Mouse (Mus musculus): ENCODE data around the gene Iqschfp.
"Not testable (repeated sequence)": the region's sequence is repeated elsewhere in the genome, so short reads cannot be mapped to it uniquely, and the experiment has no call there.

The Iqschfp gene

DNA sequence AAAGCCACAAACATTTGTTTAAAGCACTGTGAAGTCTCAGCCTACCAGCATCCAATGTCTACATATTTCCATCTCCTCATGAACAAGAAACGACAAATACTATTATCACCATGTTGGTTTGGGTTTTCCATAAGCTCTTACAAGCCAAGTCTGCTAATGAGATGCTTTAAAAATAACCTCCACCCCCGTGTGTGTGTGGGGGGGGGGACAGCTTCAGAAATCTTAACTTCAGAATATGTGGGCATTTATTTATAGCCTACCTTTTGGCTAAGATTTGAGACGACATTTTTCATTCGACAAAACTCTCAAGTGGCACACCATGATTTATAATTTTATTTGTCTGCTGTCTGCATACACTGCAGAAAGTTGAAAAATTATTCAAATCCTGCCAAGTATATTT lies 185.4 kb downstream of the Iqschfp start:
- no peak for DNase-seq

DNA sequence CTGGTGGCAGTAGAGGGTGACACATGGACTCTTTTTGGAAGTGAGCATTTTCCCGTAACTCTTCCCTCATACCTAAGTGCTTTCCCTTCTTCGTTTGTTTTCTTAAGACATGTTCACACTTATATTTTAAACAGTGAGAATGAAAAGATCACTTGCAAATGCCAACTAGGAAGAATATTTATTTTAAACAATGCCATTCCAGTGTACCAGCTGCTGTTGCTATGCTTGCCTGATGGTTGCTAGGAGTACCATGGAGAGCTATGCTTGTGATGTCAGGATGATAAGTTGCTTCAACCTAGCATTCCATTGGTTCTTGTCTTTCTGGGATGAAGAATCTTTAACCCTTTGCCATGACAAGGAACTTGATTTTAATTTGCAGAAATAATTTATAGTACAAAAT lies 193.0 kb downstream of the Iqschfp start:
- DNase-seq, result no peak

DNA sequence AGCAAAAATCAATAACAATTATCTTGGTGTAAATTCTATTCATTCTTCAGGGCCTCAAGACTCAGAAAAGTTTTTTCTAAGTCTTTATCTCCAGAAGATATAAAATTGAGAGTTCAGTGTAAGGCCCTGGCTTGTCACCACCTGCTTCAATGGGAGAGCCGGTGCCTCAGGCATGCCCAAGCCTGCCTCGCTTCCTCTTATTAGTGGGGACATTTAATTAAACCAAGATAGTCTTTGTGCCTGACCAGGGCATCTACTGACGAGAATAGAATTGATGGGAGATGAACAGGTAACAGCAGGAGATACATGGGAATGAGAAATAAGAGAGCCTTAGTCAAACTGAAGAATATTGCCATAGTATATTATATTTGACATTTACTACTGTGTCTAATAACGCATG lies 200.1 kb downstream of the Iqschfp start:
- DNase-seq, result no peak

DNA sequence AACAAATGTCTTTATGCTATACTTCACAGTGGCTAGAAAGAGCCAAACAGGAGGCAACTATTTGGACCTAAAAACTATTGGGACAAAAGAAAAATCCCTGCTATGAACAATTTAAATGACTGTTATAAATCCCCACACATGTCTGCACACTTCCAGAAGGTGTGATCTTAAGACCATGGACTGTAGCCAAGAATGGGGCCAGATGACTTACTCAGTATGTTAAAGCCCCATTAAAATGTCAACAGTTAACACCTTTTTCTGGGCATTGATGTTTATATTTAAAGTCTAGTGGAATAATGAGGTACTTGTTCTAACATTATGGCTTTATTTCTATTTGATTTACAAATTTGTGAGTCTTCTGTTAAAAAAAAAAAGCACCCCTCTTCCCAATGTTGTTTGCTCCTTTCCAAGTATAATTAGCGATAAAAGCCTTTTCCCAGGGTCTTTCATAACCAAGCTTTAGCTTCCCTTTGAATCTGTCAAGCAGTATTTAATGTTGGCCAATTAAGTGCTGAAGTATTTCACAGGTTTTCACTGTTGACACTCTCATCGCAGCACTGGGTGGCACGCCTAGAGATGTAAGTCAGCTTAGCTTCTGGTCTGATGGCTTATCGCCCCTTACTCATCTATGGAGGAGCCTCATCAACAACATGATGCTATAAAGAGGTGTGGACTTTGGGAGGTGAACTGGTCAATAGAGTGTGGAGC lies 204.8 kb downstream of the Iqschfp start:
- peak; percentile 7 for DNase-seq

DNA sequence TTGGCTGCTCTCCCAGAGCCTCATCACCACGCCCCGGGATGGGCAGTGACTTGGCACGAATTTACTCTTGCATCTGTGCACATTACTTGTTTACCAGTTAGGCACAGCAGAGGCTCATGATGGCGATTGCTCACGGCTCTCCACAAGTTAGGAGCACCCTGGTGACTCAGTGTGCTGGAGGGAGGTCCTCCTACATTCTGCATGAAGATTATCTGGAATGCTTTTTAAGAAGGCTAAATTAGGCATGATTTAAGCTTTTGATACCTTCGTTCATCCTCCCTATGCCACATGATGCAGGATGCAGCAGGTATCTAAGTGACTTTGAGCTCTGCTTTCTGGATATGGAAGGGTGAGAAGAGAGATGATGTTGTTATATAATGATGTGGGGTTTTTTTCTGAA lies 207.5 kb downstream of the Iqschfp start:
- not testable (repeated sequence) for DNase-seq

DNA sequence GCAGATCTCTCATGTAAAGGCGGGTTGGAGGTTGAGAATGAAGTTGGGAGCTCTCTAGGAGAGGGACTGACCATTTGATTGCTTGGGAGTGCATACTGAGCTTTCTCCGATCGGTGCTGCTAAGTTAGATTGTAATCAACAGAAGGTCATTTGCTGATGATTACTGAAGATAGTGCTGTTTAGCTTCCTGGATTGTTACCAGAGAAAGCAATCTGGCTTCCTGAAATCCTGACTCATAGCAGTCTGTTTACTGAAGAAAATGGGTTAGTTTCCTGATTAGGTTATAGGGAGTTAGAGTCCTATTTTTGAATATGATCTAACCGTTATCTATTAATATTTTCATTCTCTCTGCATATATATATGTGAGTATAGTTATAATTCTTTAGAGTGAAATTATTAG lies 209.3 kb downstream of the Iqschfp start:
- DNase-seq, result no peak

DNA sequence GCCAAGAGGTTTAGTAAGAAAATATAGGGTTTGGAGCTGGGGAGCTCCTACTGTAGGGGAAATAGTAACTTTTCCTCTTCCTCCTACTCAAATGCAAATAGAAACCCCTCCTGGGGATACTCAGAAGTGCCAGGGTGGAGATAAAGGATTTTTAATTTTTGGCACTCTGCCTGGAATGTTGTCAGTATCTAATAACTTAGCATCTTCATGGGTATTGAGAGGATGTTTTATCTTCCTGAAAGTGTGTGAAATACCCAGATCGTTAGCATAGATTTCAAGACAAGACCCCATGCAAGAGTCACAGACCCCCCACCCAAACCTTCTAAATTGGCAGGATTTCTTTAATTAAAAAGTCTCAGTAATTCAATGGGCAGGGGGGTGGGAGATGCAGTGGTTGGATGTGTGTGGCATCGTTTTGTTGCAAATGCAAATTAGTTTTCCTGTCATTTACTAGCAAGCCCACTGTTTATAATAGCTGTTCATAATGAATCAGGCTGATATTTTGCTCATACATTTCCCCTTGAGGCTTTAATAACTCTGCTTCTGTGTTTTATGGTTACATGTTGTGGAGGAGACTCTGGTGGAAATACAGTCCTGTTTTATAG lies 213.2 kb downstream of the Iqschfp start:
- no peak for DNase-seq

DNA sequence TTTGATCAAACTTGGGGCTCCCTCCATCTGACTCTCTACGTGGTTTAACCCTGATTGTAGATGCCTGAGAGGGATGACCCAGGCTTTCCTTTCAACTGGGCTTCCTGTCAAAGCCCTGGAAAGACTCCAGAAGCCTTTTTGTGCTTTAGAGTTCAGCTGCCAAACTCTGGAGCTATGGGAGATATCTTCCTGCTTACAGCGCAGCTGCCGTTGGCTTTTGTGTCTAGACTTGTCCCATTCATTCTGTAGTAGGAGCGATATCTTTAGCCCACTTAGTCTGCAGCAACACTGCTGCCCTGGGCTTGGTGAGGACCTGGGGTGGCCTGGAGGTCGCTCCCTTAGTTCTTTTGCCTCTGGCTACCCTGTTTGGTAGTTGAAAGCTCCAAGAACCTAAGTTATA lies 229.3 kb downstream of the Iqschfp start:
- no peak for DNase-seq

DNA sequence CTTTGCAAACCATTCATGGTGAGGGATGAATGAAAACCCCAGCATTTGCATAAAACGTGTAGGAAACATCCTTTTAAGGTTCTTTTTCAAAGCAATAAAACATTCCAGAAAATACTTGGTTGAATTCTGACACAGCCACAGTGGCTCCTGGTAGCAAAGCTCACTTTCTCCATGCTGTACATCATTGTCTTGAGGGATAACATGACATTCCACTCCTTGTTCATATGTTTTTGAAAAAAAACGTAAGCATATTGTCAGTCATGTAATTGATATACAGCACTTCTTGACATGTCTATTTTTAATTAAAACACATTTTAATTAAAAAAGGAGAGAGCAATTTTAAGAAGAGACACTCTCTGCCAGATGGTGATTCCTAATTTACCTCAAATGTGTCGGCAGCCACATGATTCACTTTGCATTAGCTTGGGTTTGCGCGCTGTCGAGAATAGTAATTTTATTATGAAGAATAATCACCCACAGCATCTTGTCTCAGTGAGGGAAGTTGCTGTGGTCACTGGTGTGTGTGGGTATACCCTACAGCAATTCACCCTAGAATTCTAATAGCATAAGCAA lies 234.3 kb downstream of the Iqschfp start:
- no peak for DNase-seq

DNA sequence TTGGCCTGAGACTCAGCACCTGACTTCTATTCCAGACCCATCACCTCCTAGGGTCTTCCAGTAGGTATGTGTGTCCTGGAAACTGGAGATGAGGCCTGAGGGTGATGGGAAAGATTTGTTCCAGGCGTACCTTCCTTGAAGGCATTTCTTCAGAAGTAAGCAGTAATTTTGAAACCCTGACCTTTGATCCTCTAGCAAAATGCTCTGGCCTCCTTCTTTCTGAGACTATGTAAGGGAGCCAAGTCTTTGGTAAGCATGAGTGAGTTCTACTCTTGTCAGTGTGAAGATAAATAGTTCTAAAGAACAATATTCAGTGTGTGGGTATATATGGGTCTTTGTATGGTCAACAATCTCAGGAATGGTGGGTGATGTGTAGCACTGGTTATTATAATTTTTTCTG lies 238.4 kb downstream of the Iqschfp start:
- DNase-seq, result no peak

DNA sequence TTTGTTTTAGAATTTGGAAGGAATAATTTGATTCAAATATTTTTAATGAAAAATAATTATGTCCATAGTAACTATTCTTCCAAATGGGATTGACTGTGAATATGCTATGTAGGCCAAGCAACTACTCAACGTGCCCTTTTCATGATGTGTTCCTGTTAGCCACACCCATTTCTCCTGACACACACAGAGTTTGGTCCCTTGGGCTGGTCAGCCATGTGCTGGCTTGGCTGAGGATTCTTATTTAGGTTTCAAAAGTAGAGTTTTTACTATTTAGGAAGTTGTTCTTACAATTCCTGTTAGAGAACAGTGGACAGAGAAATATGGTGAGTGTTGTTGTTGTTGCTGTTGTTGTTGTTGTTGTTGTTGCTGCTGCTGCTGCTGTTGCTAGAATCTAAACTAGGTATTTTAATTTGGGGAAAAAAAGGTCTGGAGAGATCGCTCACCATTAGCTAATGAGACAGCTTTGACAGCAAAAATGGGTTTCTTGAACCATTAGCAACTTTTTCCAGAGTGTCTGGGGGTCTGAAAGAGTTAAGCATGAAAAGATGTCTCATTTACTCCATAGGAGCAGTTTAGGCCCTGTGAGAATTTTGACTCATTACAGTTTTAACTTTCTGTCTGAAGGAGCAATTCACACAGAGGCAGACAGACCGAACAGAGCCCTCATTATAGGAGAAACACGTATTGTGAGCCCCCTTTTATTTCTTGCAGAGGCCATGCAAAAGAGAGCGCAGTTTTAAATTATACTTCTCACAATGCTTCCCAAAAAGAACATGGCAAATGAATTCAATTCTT lies 247.0 kb downstream of the Iqschfp start:
- DNase-seq, result no peak

DNA sequence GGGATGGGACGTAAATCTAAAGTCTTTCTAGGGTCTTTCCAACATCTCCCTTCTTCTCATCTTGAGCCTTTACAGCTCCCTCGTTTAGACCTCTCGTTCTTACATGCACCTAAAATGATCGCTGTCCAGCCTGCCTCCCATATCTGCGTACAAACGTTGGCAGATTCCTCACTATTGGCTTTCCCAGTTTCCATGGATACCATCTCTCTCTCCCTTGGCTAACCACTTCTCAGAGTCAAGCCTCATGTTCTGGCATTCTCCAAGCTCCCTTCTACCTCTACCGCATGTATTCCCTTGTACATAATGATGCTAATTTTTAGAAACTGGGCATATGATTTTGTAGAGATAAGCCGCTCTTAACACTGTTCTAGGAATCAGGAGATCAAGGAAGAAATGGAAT lies 258.7 kb downstream of the Iqschfp start:
- no peak for DNase-seq

DNA sequence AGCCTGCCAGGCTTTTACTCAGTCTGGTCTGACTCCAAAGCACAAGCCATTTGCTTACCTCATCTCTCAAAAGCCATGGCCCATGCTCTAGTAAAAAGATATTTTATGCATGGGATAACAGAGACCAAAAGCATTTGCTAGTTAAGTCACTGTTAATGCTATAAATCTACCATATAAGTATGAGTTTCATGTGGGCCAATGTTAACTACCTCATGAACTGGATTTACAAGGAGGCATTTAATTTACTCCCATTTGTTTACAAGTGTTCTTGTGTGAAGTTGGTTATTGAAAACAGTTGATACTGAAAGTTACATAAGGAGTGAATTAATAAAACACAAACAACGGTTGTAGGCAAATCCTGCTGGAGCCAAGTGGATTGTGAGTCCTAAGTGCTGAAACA lies 268.1 kb downstream of the Iqschfp start:
- DNase-seq, result no peak

DNA sequence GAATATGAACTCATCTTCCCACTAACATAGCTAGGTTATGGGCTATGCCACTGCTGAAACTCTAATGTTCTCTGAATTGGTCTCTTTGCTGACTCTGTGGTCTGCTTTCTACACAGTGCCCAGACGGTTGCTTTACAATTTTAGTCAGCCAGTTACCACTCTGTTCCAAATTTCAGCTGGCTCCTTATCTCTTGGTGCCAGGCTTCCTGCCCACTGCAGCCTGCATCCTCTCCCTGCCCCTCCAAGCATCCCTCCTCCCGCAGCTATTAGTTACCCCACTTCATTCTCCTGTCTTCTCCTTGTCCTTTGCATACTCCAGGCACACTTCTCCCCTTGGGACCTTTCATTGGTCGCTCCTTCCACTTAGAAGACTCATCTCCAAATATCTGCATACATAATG lies 268.7 kb downstream of the Iqschfp start:
- no peak for DNase-seq

DNA sequence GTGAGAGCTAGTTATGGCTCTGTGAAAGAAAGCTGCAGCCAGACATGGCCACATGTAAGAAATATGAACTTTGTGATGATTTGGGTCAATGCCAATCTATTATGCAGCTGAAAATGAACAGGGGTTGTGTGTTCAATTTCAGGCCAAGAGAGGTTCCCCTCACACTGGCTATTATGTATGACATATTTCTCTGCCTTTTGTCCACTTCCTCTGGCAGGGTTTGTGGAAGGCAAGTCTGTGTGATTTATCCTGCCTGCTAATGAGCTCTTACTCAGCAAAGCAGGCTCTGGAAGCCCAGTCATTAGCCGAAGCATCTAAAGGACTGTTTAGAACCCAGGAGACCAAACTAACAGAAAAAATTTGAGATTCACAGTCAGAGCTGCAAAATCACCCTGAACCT lies 286.2 kb downstream of the Iqschfp start:
- DNase-seq, result no peak

DNA sequence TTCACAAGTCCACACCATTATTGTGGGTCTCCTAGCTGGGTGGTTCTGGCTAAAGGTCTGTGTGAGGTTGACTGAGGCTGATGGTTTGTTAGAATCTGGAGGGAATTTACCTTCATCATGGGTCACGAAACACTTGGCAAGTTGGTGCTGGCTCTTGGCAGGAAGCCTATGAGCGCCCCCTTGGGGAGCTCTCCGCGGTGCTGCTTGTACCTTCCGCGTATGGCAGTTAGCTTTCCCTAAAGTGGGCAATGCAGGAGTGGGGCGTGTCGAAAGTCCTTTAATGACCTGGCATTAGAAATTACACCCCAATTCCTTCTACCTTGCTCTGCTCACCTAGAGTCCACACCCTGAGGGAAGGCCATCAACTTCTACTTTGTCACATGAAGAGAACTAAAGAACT lies 295.4 kb downstream of the Iqschfp start:
- DNase-seq, result peak; percentile 30

DNA sequence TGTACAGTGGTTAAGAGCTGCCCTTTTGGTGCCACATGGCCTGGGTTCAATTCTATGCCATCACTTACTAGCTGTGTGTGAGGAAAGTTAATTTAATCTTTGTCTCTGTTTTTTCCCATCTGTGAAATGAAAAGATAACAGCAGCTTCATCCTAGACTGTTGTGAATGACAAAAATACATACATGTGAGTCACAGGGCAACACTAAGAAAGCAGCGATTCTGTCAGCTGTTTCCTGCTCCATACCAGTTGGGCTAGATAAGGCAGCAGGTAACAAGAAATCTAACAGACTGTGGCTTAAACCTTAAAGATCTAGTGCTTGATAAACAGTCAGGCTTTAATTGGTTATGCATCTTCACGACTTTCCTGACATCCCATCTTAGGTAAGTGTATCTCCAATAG lies 297.1 kb downstream of the Iqschfp start:
- DNase-seq, result no peak

DNA sequence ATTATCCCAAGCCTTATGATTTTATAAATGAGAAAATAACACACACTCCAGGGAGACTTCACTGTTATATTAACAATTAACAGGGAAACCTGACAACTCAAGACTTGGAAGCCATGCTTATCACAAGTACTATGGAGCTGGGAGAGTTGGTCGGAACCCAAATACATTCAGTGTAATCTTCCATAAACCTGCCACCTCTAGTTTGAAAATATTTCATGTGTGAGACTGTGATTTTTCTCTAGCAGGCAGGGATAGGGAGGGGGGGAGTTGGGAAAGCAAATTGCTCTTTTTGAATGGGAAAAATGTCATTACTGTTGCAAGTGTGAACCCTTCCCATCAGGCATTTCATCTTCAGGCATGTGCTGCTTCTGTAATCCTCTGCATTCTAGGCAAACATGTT lies 304.9 kb downstream of the Iqschfp start:
- no peak for DNase-seq

DNA sequence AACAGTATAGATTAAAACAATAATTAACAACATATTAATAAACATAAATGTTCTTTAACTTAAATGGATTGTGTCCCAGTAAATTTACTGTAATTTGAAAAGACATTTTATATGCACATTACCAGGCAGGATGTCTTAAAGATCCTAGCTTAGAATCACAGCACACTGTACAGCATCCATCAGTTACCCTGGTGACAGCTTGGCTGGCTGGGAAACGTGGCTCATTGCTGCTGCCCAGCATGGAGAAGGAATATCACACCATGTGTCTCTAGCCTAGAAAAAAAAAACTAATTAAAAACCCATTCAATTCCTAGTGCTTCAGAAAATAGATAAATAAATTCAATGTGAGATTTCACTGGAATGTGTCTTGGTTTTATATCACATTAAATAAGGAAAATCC lies 309.2 kb downstream of the Iqschfp start:
- DNase-seq, result peak; percentile 5

DNA sequence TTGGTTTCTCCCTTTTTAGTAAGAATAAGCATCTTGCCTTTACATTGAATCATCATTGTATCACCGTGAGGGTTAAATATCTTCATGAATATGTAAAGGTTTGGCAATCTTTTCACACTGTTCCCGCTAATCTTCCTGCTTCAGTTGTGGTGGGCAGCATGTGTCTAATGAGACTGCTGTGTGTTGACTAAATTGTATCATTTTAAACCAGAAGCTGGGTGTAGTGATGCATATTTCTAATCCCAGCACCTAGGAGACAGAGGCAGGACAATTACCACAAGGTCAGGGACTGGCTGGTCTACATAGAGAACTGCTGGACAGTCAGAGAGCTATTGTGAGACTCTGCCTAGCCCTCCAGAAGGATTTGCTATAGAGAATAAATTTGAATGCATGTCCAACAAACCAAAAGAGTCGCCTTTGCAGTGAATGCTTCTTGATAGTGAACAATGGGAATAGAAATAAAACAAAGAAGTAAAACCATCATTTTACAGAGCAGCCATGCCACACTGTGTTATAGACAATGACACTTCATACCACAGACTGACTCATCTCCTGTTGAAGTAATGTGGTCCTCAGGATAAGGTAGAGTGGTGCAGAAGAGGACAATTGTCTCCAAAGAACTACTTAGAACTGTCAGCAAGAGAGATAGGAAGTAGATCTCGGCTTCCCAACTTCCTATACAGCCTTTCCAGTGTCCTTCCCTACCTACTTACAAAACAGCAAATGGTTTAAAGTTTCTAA lies 310.3 kb downstream of the Iqschfp start:
- DNase-seq, result peak; percentile 10

DNA sequence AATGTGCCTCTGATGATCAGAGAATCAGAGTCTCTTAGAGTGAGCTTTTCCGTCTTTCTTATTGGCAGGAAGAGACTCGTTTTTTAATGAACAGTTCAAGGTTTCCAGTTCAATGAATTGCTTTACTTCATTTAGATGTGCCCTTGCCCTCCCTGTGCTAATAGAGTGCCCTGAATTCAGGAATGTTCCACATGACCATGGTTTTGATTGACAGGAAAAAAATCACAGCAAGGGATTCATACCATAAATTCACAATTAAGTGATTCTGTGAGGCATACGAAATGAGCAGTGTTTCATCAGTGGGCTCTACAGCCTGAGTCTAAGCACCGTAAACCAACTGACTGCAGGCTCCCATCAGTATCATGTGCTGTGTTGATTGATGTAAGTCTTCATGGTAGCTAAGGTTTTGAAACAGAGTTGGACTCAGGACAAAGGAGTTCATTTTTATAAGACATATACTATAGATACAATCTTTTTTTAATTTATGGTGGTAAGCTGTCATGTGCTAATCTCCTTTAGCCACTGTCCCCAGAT lies 312.0 kb downstream of the Iqschfp start:
- DNase-seq, result no peak

DNA sequence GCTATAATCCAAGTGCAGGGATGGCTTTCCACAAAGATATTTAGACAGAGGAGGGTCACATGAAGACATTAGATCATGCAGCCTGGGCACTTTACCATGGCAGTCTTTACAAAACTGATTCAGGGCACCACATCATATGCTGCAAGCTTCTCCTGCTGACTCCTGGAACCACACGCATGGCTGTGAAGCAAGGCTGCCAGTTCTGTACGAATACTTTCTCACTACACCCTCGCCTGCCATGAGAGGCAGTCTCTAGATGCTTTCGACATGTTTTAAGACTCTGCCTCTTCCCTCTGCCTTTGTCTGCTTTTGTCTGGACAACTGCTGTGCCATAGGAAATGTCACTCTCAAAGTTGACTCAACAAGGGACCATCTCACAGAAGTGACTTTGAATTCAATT lies 318.4 kb downstream of the Iqschfp start:
- DNase-seq, result no peak

DNA sequence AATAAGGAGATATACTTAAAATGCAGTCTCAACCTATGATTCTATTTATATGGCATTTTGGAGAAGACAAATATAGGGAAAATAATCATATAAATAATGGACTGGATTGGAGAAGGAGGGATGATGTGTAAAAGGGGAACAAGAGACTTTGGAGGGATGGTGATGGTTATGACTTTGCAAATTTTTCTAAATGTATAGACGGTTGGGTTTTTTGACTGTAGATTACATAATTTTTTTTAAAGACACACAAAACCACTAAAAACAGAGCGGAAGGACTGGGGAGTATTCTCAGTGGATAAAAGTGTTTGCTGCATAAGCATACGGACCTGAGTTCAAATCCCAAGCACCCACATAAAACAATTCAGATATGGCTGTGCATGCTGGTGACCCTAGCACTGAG lies 329.4 kb downstream of the Iqschfp start:
- DNase-seq, result no peak

All from embryo, embryonic 11 days (tissue).